Mouse (Mus musculus) frontal cortex, adult 2 months (tissue): ENCODE data around the gene Gstp2. TPM values are rescaled to one million over a fixed set of nuclear protein-coding genes. Genes with fewer than 3 reads are reported as not detected.
"Not testable (repeated sequence)": the region's sequence is repeated elsewhere in the genome, so short reads cannot be mapped to it uniquely, and the experiment has no call there.

Experiments
- DNase-seq, 2 experiments: peaks; one replicate each; pipeline ENCODE4 v3.0.0; 2022; ENCODE audit warnings: low spot score in 1 of 2; ENCODE audit errors: extremely low spot score in 1 of 2
- polyA plus RNA-seq: library from polyadenylated mRNA; depleted of rRNA; stranded (reverse); fragments of >200 nt; gene quantifications from 2 replicates; pipeline ENCODE4 v1.2.3, GENCODE M21; 2012

Gstp2 gene
- polyA plus RNA-seq, 1 experiment: 5.1 TPM

DNA sequence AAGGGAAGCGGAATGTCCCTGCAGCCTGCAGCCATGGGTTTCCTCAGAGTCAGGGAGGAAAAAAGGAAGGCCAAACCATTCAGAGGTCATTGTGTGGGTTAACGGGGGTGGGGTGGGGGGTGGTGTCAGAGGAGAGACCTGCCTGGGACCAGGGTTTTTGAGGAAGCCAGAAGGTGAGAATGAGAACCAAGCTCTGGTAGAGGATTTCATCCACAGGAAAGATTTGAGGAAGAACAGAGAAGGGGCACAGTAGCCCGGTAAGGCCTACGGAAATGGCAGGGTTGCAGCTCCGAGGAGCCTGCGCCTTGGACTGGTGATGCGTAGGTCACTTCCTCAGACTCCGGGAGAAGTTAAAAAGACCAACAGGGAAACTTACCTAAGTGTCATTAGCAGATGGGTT lies 24.9 kb upstream of the Gstp2 start:
- no peak for DNase-seq

DNA sequence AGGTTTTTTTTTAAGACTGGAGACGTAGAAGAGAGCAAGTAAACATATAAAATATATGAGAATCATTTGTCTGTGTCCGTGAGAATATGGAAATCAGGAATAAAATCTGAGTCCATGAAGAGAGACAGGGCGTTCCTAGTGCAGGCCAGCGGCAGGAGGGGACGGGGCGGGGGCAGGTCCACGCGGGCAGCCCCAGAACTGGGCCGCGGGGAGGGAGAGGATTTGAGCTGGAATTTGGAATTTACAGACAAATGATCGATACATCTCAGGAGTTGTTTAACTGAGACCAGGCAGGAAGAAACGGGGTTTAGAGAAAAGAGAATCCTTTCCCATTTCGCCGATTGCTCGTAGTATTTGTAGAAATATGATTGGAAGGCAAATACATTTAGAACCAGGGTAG lies 24.5 kb upstream of the Gstp2 start:
- no peak for DNase-seq

- DNase-seq: no peak
These were observed 23.0 kb upstream of the Gstp2 start for GRCm38 (mm10) chr19:4068717-4069410.

GRCm38 (mm10) chr19:4068242-4068641 lies 22.4 kb upstream of the Gstp2 start:
- DNase-seq: not testable (repeated sequence)

GRCm38 (mm10) chr19:4066877-4067276 lies 21.1 kb upstream of the Gstp2 start:
- DNase-seq: no peak

GRCm38 (mm10) chr19:4066280-4066679 lies 20.5 kb upstream of the Gstp2 start:
- DNase-seq: no peak

GRCm38 (mm10) chr19:4064501-4064900 lies 18.7 kb upstream of the Gstp2 start:
- DNase-seq: not testable (repeated sequence)

GRCm38 (mm10) chr19:4063357-4063756 lies 17.5 kb upstream of the Gstp2 start:
- DNase-seq: not testable (repeated sequence)

DNA sequence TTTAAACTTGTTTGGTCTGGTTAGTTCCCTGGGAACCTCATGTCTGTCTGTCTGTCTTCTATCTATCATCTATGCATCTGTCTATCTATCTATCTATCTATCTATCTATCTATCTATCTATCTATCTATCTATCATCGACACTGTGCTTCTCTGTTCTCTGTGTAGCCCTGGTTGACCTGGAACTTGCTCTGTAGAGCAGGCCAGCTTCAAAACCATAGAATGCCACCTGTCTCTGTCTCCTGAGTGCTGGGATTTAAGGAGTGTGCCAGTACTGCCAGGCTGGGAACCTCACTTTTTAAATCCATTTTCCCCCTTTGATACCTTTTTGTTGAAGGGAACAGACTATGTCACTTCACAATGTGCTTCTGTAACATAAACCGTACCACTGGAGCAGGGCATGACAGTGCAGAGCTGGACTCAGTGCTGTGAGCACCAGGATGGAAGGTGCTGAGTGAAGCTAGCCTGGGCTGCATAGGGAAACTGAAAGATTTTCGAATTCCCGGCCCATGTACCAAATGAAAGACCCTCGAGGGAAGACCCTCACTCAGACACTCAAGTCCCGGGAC lies 15.2 kb upstream of the Gstp2 start:
- no peak for DNase-seq

DNA sequence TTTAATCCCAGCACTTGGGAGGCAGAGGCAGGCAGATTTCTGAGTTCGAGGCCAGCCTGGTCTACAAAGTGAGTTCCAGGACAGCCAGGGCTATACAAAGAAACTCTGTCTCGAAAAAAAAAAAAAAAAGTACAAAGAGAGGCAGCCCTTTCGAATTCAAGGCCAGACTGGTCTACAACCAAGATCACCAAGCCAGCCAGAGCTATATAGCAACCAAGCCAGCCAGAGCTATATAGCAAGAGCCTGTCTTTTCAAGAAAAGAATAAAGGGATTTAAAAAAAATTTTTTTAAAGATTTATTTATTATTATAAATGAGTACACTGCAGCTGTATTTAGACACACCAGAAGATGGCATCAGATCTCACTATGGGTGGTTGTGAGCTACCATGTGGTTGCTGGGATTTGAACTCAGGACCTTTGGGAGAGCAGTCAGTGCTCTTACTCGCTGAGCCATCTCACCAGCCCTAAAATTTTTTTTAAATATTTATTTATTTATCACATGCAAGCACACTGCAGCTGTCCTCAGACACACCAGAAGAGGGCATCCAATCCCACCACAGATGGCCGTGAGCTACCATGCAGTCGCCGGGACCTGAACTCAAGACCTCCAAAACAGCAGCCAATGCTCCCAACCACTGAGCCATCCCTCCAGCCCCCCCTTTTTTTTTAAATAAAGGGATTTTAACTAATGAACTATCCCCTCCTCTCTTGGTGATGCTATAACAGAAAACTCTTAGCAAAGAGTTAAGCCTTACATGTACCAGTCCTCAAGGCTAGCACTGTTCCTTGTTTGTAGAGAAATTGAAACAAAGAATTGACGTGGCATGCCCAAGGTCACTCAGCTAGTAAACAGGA lies 14.4 kb upstream of the Gstp2 start:
- DNase-seq: not testable (repeated sequence)

- DNase-seq: no peak
These were observed 13.4 kb upstream of the Gstp2 start, which contains the start of gene Gstp3 for GRCm38 (mm10) chr19:4059069-4059740. Gene Gstp3 (minus strand): TSS chr19:4059569.

- DNase-seq: no peak
These were observed 12.8 kb upstream of the Gstp2 start for GRCm38 (mm10) chr19:4058581-4058980.

DNA sequence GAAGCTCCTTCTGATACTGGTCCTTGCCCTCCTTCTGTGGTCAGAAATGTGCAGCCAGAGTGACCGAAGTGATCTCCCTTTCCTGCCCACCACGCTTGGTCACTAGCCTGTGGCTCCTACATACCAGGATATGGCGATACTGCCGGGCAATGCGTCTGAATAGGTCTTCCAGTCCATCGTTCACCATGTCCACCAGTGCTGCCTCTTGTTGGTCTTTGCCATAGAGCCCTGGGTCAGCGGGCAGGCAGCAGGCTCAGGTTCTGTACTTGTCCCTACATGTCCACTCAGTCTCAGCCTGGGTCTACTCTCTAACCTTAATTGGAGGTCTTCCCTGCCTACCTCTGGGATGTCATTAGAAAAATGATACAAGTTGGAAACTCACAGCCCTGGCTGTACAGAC lies 12.1 kb upstream of the Gstp2 start:
- no peak for DNase-seq

- DNase-seq: no peak
These were observed 11.6 kb upstream of the Gstp2 start for GRCm38 (mm10) chr19:4057389-4057788.

- DNase-seq: no peak
These were observed 10.9 kb upstream of the Gstp2 start for GRCm38 (mm10) chr19:4056727-4057126.

- DNase-seq: no peak
These were observed 10.3 kb upstream of the Gstp2 start for GRCm38 (mm10) chr19:4055947-4056693.

- no peak for DNase-seq
These were observed 9.6 kb upstream of the Gstp2 start for GRCm38 (mm10) chr19:4055216-4055946.

DNA sequence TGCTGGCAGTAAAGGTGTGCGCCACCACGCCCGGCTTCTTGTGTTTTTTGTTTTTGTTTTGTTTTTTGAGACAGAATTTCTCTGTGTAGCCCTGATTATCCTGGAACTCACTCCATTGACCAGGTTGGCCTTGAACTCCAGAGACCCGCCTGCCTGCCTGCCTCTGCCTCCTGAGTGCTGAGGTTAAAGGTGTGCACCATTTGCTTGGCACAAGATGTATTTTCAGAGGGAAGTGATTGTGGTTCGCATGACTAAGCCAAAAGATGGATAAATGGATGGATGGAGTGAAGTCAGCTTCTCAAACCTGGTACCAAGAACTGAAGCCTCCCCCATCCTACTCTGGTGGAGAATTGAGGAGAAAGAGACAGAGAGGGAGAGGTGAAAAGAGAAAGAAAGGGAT lies 8.8 kb upstream of the Gstp2 start:
- DNase-seq: no peak

- DNase-seq: no peak
These were observed 6.8 kb upstream of the Gstp2 start for GRCm38 (mm10) chr19:4052516-4053030.
